Mouse (Mus musculus) myocyte (in vitro differentiated cells): Measurements from ENCODE around the gene Dennd1a.

Experiments used
- CEBPB ChIP-seq: IDR thresholded peaks from 2 replicates; pipeline ENCODE4 v1.6.1; 2011; ENCODE audit warnings: mild to moderate bottlenecking, moderate library complexity; ENCODE audit not compliant: poor library complexity, insufficient read depth, severe bottlenecking
- E2F4 ChIP-seq: IDR thresholded peaks from one replicate; pipeline ENCODE4 v1.6.1; 2011; ENCODE audit warnings: mild to moderate bottlenecking, control low read depth, moderate library complexity; ENCODE audit not compliant: insufficient read depth
- MAX ChIP-seq: IDR thresholded peaks from one replicate; pipeline ENCODE4 v1.6.1; 2011; ENCODE audit warnings: low read depth, mild to moderate bottlenecking, control low read depth
- MYOG ChIP-seq, 3 experiments: IDR thresholded peaks; one replicate each; pipeline ENCODE4 v1.6.1; 2011; ENCODE audit warnings: control low read depth in 2 of 3, low read depth in 2 of 3, mild to moderate bottlenecking in 2 of 3; ENCODE audit not compliant: insufficient read length in 2 of 3, control insufficient read depth in 1 of 3, insufficient read depth in 1 of 3
- POLR2A ChIP-seq: IDR thresholded peaks from one replicate; pipeline ENCODE4 v1.6.1; 2011; ENCODE audit warnings: low read depth, mild to moderate bottlenecking, control low read depth, moderate library complexity; ENCODE audit not compliant: insufficient read length

- TF ChIP-seq CEBPB (no peak), E2F4 (no peak), MYOG (IDR thresholded peaks at IDR 0.05; ENCODE audit: control insufficient read depth in 1 of 3, insufficient read depth in 1 of 3, insufficient read length in 2 of 3, low read depth in 2 of 3) (no peak), MAX (no peak), POLR2A (no peak)
Measured at GRCm38 (mm10) chr2:37764514-37764913, 522.7 kb downstream of the Dennd1a start.
